Mouse (Mus musculus) megakaryocyte, embryonic 14.5 days (primary cell): Measurements from ENCODE around the gene C130050O18Rik. TPM values are rescaled to one million over a fixed set of nuclear protein-coding genes. Genes with fewer than 3 reads are reported as not detected.

Source experiments
- H3K27me3 ChIP-seq: replicated peaks from 2 replicates; pipeline ENCODE3; 2012; ENCODE audit warnings: inconsistent platforms
- H3K36me3 ChIP-seq: replicated peaks from 2 replicates; pipeline ENCODE3; 2012; ENCODE audit warnings: low read length, inconsistent platforms, mixed read lengths
- H3K4me1 ChIP-seq: 2 replicates; pipeline ENCODE4 v1.6.1; 2012; ENCODE audit warnings: inconsistent platforms
- H3K4me3 ChIP-seq: replicated peaks from 2 replicates; pipeline ENCODE3; 2012; ENCODE audit warnings: moderate library complexity, mild to moderate bottlenecking, inconsistent platforms
- H3K9me3 ChIP-seq: 2 replicates; pipeline ENCODE4 v1.6.1; 2012; ENCODE audit warnings: inconsistent platforms
- FLI1 ChIP-seq: IDR thresholded peaks from 2 replicates; pipeline ENCODE4 v1.6.1; 2012; ENCODE audit warnings: low read length, inconsistent platforms, mixed read lengths
- GATA1 ChIP-seq: IDR thresholded peaks from 3 replicates; pipeline ENCODE4 v1.6.1; 2012; ENCODE audit warnings: mixed read lengths, low read length, inconsistent platforms, borderline replicate concordance
- polyA plus RNA-seq: library from polyadenylated mRNA; stranded (reverse); fragments of >175 nt; gene quantifications from 2 replicates; pipeline ENCODE4 v1.2.3, GENCODE M21; 2012; ENCODE audit warnings: low replicate concordance; ENCODE audit not compliant: insufficient read depth

The C130050O18Rik gene
- polyA plus RNA-seq = 1.8 TPM in 1 of 2 replicates, not detected in the other

- TF ChIP-seq GATA1 (0 out of 3 replicates have a peak, but pooled peaks have one; percentile 10), FLI1 (no peak)
Observed at GRCm38 (mm10) chr5:139404801-139405401, at the start of gene C130050O18Rik. TSS of gene C130050O18Rik (plus strand) at chr5:139405280.

GRCm38 (mm10) chr5:139358653-139359052, 46.4 kb upstream of the C130050O18Rik start:
- TF ChIP-seq GATA1 (no peak), FLI1 (no peak)
- Histone ChIP-seq H3K9me3 (no peaks in the 10 kb centered on the region), H3K36me3 (peaks cover 61% of the 10 kb centered on the region), H3K4me1 (peaks cover 57% of the 10 kb centered on the region), H3K27me3 (peaks cover 4% of the 10 kb centered on the region), H3K4me3 (no peak overlapping the region)

More at GRCm38 (mm10) chr5:139404801-139405401, at the start of gene C130050O18Rik:
- Histone ChIP-seq H3K36me3 (peaks cover 51% of the 10 kb centered on the region), H3K4me1 (peaks cover 98% of the 10 kb centered on the region), H3K4me3 (peak within 1 kb of the TSS; percentile 90), H3K9me3 (no peaks in the 10 kb centered on the region), H3K27me3 (no peaks in the 10 kb centered on the region)

GRCm38 (mm10) chr5:139359244-139359643, 45.8 kb upstream of the C130050O18Rik start:
- Histone ChIP-seq H3K9me3 (no peaks in the 10 kb centered on the region), H3K27me3 (peaks cover 4% of the 10 kb centered on the region), H3K4me3 (no peak overlapping the region), H3K4me1 (peaks cover 57% of the 10 kb centered on the region), H3K36me3 (peaks cover 65% of the 10 kb centered on the region)
- TF ChIP-seq GATA1 (no peak), FLI1 (no peak)

GRCm38 (mm10) chr5:139363858-139364257, 41.2 kb upstream of the C130050O18Rik start:
- Histone ChIP-seq H3K4me1 (peaks cover 67% of the 10 kb centered on the region), H3K9me3 (no peaks in the 10 kb centered on the region), H3K4me3 (peak overlapping the region; percentile 88), H3K27me3 (no peaks in the 10 kb centered on the region), H3K36me3 (peaks cover 75% of the 10 kb centered on the region)
- TF ChIP-seq GATA1 (no peak), FLI1 (no peak)

- H3K27me3 ChIP-seq = no peaks in the 10 kb centered on the region
- no peaks in the 10 kb centered on the region for H3K9me3 ChIP-seq
- peak overlapping the region; percentile 88 for H3K4me3 ChIP-seq
- peaks cover 74% of the 10 kb centered on the region for H3K36me3 ChIP-seq
- TF ChIP-seq FLI1 (no peak), GATA1 (no peak)
- peaks cover 71% of the 10 kb centered on the region for H3K4me1 ChIP-seq
Observed at GRCm38 (mm10) chr5:139364260-139364910, 40.7 kb upstream of the C130050O18Rik start.

DNA sequence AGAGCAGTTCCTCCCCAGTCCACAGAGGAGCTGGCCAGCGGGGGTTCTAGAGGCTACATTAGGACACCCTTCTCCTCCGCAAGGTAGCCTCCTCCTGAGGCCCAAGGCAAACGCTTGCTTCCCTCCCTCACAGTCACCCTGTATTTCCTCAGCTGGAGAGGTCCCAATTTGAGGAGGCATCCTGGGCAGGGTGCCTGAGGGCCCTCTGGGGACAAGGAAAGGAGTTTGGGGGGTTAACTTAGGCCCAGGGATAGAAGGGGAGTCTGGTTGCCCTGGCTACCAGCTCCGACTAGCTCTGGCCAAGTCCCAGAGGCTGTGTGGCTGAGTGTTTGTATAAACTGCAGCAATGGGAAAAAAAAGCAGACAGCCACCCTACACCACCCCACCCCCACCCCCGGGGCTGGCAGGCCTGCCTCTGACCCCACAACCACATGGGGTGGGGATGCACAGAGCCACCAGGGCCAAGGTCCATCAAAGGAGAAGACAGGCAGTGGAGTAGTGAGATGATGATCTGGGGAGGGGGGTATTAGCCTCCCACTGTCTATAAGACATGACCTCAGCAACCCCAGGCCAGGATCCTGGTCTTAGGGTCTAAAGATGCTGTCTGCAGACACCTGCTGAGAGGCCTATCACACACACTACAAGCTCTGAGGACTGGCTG, 40.0 kb upstream of the C130050O18Rik start:
- Histone ChIP-seq H3K4me1 (peaks cover 78% of the 10 kb centered on the region), H3K36me3 (peaks cover 74% of the 10 kb centered on the region), H3K4me3 (peak overlapping the region; percentile 88), H3K27me3 (no peaks in the 10 kb centered on the region), H3K9me3 (no peaks in the 10 kb centered on the region)
- TF ChIP-seq GATA1 (no peak), FLI1 (no peak)

DNA sequence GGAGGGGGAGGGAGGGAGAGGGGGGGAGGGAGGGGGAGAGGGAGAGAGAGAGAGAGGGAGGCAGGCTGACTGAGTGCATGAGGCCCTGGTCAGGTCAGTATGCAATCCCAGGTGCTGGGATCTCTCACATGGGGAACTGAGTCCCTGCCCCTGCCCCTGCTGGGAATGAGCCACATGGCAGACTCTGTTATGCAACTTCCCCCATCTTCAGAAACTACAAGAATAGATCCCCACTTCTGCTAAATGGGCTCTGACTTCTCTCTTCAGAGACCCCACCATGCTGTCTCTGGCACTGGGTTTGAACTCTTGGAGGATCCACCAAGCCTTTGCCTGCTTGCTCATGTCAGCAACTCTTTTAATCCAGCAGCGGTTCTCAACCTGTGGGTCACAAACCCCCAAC, 39.3 kb upstream of the C130050O18Rik start:
- peak overlapping the region; percentile 78 for H3K4me3 ChIP-seq
- TF ChIP-seq FLI1 = no peak
- TF ChIP-seq GATA1 = no peak
- peaks cover 85% of the 10 kb centered on the region for H3K4me1 ChIP-seq
- H3K27me3 ChIP-seq = no peaks in the 10 kb centered on the region
- no peaks in the 10 kb centered on the region for H3K9me3 ChIP-seq
- peaks cover 74% of the 10 kb centered on the region for H3K36me3 ChIP-seq

- no peaks in the 10 kb centered on the region for H3K27me3 ChIP-seq
- TF ChIP-seq FLI1 (no peak), GATA1 (no peak)
- peaks cover 92% of the 10 kb centered on the region for H3K4me1 ChIP-seq
- H3K4me3 ChIP-seq = peak overlapping the region; percentile 73
- H3K36me3 ChIP-seq = peaks cover 74% of the 10 kb centered on the region
- no peaks in the 10 kb centered on the region for H3K9me3 ChIP-seq
Observed at GRCm38 (mm10) chr5:139366484-139366883, 38.6 kb upstream of the C130050O18Rik start.

- Histone ChIP-seq H3K4me3 (peak overlapping the region; percentile 31), H3K36me3 (peaks cover 60% of the 10 kb centered on the region), H3K27me3 (no peaks in the 10 kb centered on the region), H3K4me1 (peaks cover 92% of the 10 kb centered on the region), H3K9me3 (no peaks in the 10 kb centered on the region)
- TF ChIP-seq GATA1 (no peak), FLI1 (no peak)
Observed at GRCm38 (mm10) chr5:139367884-139368458, 37.1 kb upstream of the C130050O18Rik start.
